Mouse (Mus musculus): ENCODE measurements around the gene Lhx9.

Lhx9 gene

GRCm38 (mm10) chr1:138848511-138849109 is at the start of gene Lhx9:
Gene Lhx9, minus strand, starts transcription at chr1:138848577.
- DNase-seq, result no peak

GRCm38 (mm10) chr1:138896088-138896487 is 47.7 kb upstream of the Lhx9 start:
- no peak for DNase-seq

GRCm38 (mm10) chr1:138877470-138878254 is 29.3 kb upstream of the Lhx9 start:
- DNase-seq, result peak; percentile 6 to 11

GRCm38 (mm10) chr1:138876371-138877045 is 28.1 kb upstream of the Lhx9 start:
- DNase-seq, result no peak

- peak; percentile 62 to 74 for DNase-seq
Observed at GRCm38 (mm10) chr1:138856101-138856950, 7.9 kb upstream of the Lhx9 start, which contains the start of gene 2310009B15Rik. Gene 2310009B15Rik, minus strand, starts transcription at chr1:138856852.

GRCm38 (mm10) chr1:138850823-138851222 is 2.4 kb upstream of the Lhx9 start:
- DNase-seq, result no peak

GRCm38 (mm10) chr1:138850161-138850539 is 1.8 kb upstream of the Lhx9 start:
- DNase-seq, result no peak

GRCm38 (mm10) chr1:138849531-138850160 is 1.3 kb upstream of the Lhx9 start:
- no peak for DNase-seq

GRCm38 (mm10) chr1:138848026-138848425 is 351 bp downstream of the Lhx9 start:
- no peak for DNase-seq

- no peak for DNase-seq
Observed at GRCm38 (mm10) chr1:138847146-138847545, 1.2 kb downstream of the Lhx9 start.

- DNase-seq, result no peak
Observed at GRCm38 (mm10) chr1:138846581-138846980, 1.8 kb downstream of the Lhx9 start.

GRCm38 (mm10) chr1:138846131-138846530 is 2.2 kb downstream of the Lhx9 start:
- DNase-seq, result no peak

- DNase-seq, result no peak
Observed at GRCm38 (mm10) chr1:138845481-138845880, 2.9 kb downstream of the Lhx9 start.

GRCm38 (mm10) chr1:138844166-138844565 is 4.2 kb downstream of the Lhx9 start:
- DNase-seq, result no peak

GRCm38 (mm10) chr1:138843361-138844091 is 4.9 kb downstream of the Lhx9 start:
- DNase-seq, result no peak

- no peak for DNase-seq
Observed at GRCm38 (mm10) chr1:138842756-138843155, 5.6 kb downstream of the Lhx9 start.

- DNase-seq, result no peak
Observed at GRCm38 (mm10) chr1:138842315-138842714, 6.1 kb downstream of the Lhx9 start.

GRCm38 (mm10) chr1:138841306-138842095 is 6.9 kb downstream of the Lhx9 start:
- no peak for DNase-seq

GRCm38 (mm10) chr1:138840440-138841305 is 7.7 kb downstream of the Lhx9 start:
- no peak for DNase-seq
